Mouse (Mus musculus) CH12.LX (cell line): ENCODE measurements at regions not wholly inside any gene's neighbourhood (a gene's known extent, or its start where the extent isn't known, plus 50 kb on each side); places are given as distances from the start of the nearest gene placed in this dataset.

Experiments used
- DNase-seq: peaks from one replicate; pipeline ENCODE4 v3.0.0-alpha.2; 2013; ENCODE audit errors: extremely low read depth
- H3K27ac ChIP-seq: 2 replicates; pipeline ENCODE4 v1.5.1; 2012; ENCODE audit warnings: low read depth, mild to moderate bottlenecking, control low read depth, moderate library complexity; ENCODE audit not compliant: insufficient read depth
- H3K27me3 ChIP-seq: replicated peaks from 2 replicates; pipeline ENCODE3; 2012; ENCODE audit warnings: inconsistent platforms
- H3K36me3 ChIP-seq, 2 experiments: replicated peaks in 1 of 2; 2 replicates each; pipeline versions ENCODE3 to v1.6.1; 2012; ENCODE audit warnings: inconsistent platforms in 1 of 2, low read length in 1 of 2, mild to moderate bottlenecking in 1 of 2, mixed read lengths in 1 of 2, moderate library complexity in 1 of 2; ENCODE audit not compliant: control insufficient read depth in 1 of 2, insufficient read depth in 1 of 2
- H3K4me1 ChIP-seq, 2 experiments: 2 replicates each; pipeline ENCODE4 v1.6.1; 2012; ENCODE audit warnings: inconsistent platforms in 1 of 2, moderate library complexity in 1 of 2; ENCODE audit not compliant: insufficient read depth in 2 of 2, control insufficient read depth in 1 of 2
- H3K4me2 ChIP-seq: 2 replicates; pipeline ENCODE4 v1.6.1; 2012; ENCODE audit warnings: low read depth, mild to moderate bottlenecking, control low read depth; ENCODE audit not compliant: poor library complexity, insufficient read depth, severe bottlenecking
- H3K4me3 ChIP-seq, 3 experiments: fragments of 150-350 bp in 1 of 3; sonication (generic) in 1 of 3; replicated peaks in 1 of 3; 2 replicates each; pipeline versions ENCODE3 to v1.5.1; 2011 to 2012; ENCODE audit warnings: low read depth in 2 of 3, low read length in 2 of 3, mild to moderate bottlenecking in 2 of 3, moderate library complexity in 2 of 3, control low read depth in 1 of 3, improper control_type of control experiment in 1 of 3, inconsistent platforms in 1 of 3, mixed read lengths in 1 of 3; ENCODE audit not compliant: poor library complexity in 1 of 3
- H3K79me2 ChIP-seq: replicated peaks from 2 replicates; pipeline ENCODE4 v1.6.1; 2012; ENCODE audit warnings: mild to moderate bottlenecking, moderate library complexity; ENCODE audit not compliant: control insufficient read depth, poor library complexity, insufficient read depth, severe bottlenecking; ENCODE audit errors: extremely low read depth
- H3K9ac ChIP-seq: 2 replicates; pipeline ENCODE4 v1.6.1; 2012; ENCODE audit warnings: low read depth, mild to moderate bottlenecking, control low read depth, moderate library complexity; ENCODE audit not compliant: insufficient read depth
- H3K9me3 ChIP-seq: replicated peaks from 2 replicates; pipeline ENCODE3; 2012; ENCODE audit warnings: low read length, inconsistent platforms, mixed read lengths
- BHLHE40 ChIP-seq: IDR thresholded peaks from 2 replicates; pipeline ENCODE4 v1.6.1; 2011; ENCODE audit warnings: mild to moderate bottlenecking, low read depth, low read length, improper control_type of control experiment
- CHD1 ChIP-seq: IDR thresholded peaks from 2 replicates; pipeline ENCODE4 v1.6.1; 2012; ENCODE audit warnings: low read depth, low read length, improper control_type of control experiment, inconsistent platforms
- CHD2 ChIP-seq: IDR thresholded peaks from 2 replicates; pipeline ENCODE4 v1.6.1; 2011; ENCODE audit warnings: low read length, improper control_type of control experiment
- CTCF ChIP-seq, 2 experiments: IDR thresholded peaks in 1 of 2; conservative IDR thresholded peaks in 1 of 2; 2 replicates each; pipeline ENCODE4 v1.5.1; 2011 to 2012; ENCODE audit warnings: low read depth in 2 of 2, low read length in 2 of 2, improper control_type of control experiment in 1 of 2, inconsistent platforms in 1 of 2, mild to moderate bottlenecking in 1 of 2, moderate library complexity in 1 of 2
- ETS1 ChIP-seq: conservative IDR thresholded peaks from 2 replicates; pipeline ENCODE4 v1.6.1; 2012; ENCODE audit warnings: low read depth, mild to moderate bottlenecking, inconsistent platforms, low read length, improper control_type of control experiment, moderate library complexity
- HCFC1 ChIP-seq: IDR thresholded peaks from 2 replicates; pipeline ENCODE4 v1.6.1; 2012; ENCODE audit warnings: low read depth, mild to moderate bottlenecking, inconsistent platforms, low read length, improper control_type of control experiment
- JUND ChIP-seq: conservative IDR thresholded peaks from 2 replicates; pipeline ENCODE4 v1.6.1; 2011; ENCODE audit warnings: low read depth, low read length, improper control_type of control experiment
- MAFK ChIP-seq: IDR thresholded peaks from 2 replicates; pipeline ENCODE4 v1.6.1; 2011; ENCODE audit warnings: low read length, improper control_type of control experiment; ENCODE audit not compliant: insufficient replicate concordance
- MEF2A ChIP-seq: IDR thresholded peaks from 2 replicates; pipeline ENCODE4 v1.6.1; 2014; ENCODE audit warnings: low read depth, mild to moderate bottlenecking, inconsistent platforms, low read length, improper control_type of control experiment, borderline replicate concordance
- MXI1 ChIP-seq: IDR thresholded peaks from 2 replicates; pipeline ENCODE4 v1.6.1; 2011; ENCODE audit warnings: mild to moderate bottlenecking, low read depth, low read length, improper control_type of control experiment
- MYC ChIP-seq: IDR thresholded peaks from 2 replicates; pipeline ENCODE4 v1.6.1; 2011; ENCODE audit warnings: low read depth, mild to moderate bottlenecking, improper control_type of control experiment, low read length
- NELFE ChIP-seq: IDR thresholded peaks from 2 replicates; pipeline ENCODE4 v1.6.1; 2011; ENCODE audit warnings: low read depth, low read length, improper control_type of control experiment
- PAX5 ChIP-seq: IDR thresholded peaks from 2 replicates; pipeline ENCODE4 v1.6.1; 2012; ENCODE audit warnings: low read length, inconsistent platforms, mixed read lengths
- POLR2AphosphoS2 ChIP-seq: IDR thresholded peaks from 2 replicates; pipeline ENCODE4 v1.6.1; 2011; ENCODE audit warnings: low read depth, low read length, improper control_type of control experiment
- SIN3A ChIP-seq: IDR thresholded peaks from 2 replicates; pipeline ENCODE4 v1.6.1; 2012; ENCODE audit warnings: low read length, improper control_type of control experiment, inconsistent platforms
- TBP ChIP-seq: conservative IDR thresholded peaks from 2 replicates; pipeline ENCODE4 v1.6.1; 2011; ENCODE audit warnings: low read depth, low read length, improper control_type of control experiment
- UBTF ChIP-seq: IDR thresholded peaks from 2 replicates; pipeline ENCODE4 v1.6.1; 2012; ENCODE audit warnings: low read depth, mild to moderate bottlenecking, inconsistent platforms, low read length, improper control_type of control experiment, moderate library complexity
- USF1 ChIP-seq: IDR thresholded peaks from 2 replicates; pipeline ENCODE4 v1.6.1; 2014; ENCODE audit warnings: low read depth, mild to moderate bottlenecking, inconsistent platforms, low read length, improper control_type of control experiment
- USF2 ChIP-seq: conservative IDR thresholded peaks from 2 replicates; pipeline ENCODE4 v1.6.1; 2011; ENCODE audit warnings: low read depth, low read length, improper control_type of control experiment
- ZKSCAN1 ChIP-seq: IDR thresholded peaks from 2 replicates; pipeline ENCODE4 v1.6.1; 2012; ENCODE audit warnings: low read depth, inconsistent platforms, low read length, improper control_type of control experiment, borderline replicate concordance
- ZNF384 ChIP-seq: IDR thresholded peaks from 2 replicates; pipeline ENCODE4 v1.6.1; 2012; ENCODE audit warnings: low read depth, low read length, improper control_type of control experiment, inconsistent platforms
- dilution Hi-C: fragments of 300-500 bp; cut with MboI; formaldehyde crosslinking; loops from 2 replicates; pipeline ENCODE4 v1.14.3; 2020; ENCODE audit warnings: low sequenced_read_pairs; ENCODE audit not compliant: extremely low pct_unique_long_range_greater_than_20kb, extremely low pct_ligation_motif_present
- in situ Hi-C: fragments of 300-500 bp; cut with MboI; formaldehyde crosslinking; loops from 3 replicates; pipeline ENCODE4 v1.14.3; 2019; ENCODE audit warnings: low sequenced_read_pairs, low pct_ligation_motif_present, low pct_unique_long_range_greater_than_20kb, mixed read lengths

DNA sequence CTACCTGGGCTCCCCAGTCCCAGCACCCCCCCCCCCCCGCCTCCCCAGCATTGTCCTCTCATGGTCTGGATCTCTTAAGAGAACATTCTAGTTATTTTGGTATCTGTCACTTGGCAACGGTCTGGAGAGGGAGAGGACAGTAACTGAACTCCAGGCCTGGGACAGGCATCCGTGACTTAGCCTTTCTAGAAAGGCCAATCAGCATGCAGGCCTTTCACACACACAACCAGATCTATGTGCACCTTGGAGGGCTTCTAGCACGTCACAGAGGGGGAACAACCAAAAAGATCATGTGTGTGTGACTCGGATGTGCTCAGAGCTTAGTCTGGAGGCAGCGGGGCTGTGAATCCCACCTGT lies 117.6 kb upstream of the Klf14 start:
- H3K27ac ChIP-seq, result peak overlapping the region; percentile 18; the same call in 1 of the 2 replicates
- H3K4me3 ChIP-seq, result no peak overlapping the region
- H3K36me3 ChIP-seq, result peaks cover 66 to 96% of the 10 kb centered on the region in 2 experiments
- DNase-seq, result no peak
- no peaks in the 10 kb centered on the region for H3K9me3 ChIP-seq
- H3K79me2 ChIP-seq, result peaks cover 12% of the 10 kb centered on the region
- H3K4me1 ChIP-seq, result peaks cover 33 to 99% of the 10 kb centered on the region in 2 experiments
- no peaks in the 10 kb centered on the region for H3K27me3 ChIP-seq
- H3K9ac ChIP-seq, result no peak overlapping the region
- dilution Hi-C loops, result no loop called here
- TF ChIP-seq BHLHE40 (no peak), USF1 (no peak), JUND (no peak), USF2 (no peak), TBP (no peak), MXI1 (no peak), ZKSCAN1 (no peak), POLR2AphosphoS2 (no peak), CHD1 (no peak), SIN3A (no peak), UBTF (no peak), NELFE (no peak), HCFC1 (no peak), MAFK (no peak), ETS1 (no peak), MYC (no peak), PAX5 (no peak), ZNF384 (no peak), CHD2 (no peak), CTCF (conservative IDR thresholded peaks at IDR 0.05 in 1 of 2, IDR thresholded peaks at IDR 0.05 in 1 of 2; ENCODE audit: low read depth in 2 of 2, low read length in 2 of 2) (no peak)
- in situ Hi-C loops, result no loop called here
- H3K4me2 ChIP-seq, result 0 out of 2 replicates have a peak overlapping the region, but pooled peaks have one; percentile 1

GRCm38 (mm10) chr6:31077216-31077615 lies 118.3 kb upstream of the Klf14 start:
- Histone ChIP-seq H3K27me3 (no peaks in the 10 kb centered on the region), H3K9me3 (no peaks in the 10 kb centered on the region), H3K4me2 (no peak overlapping the region), H3K9ac (no peak overlapping the region), H3K79me2 (peaks cover 12% of the 10 kb centered on the region), H3K27ac (peak overlapping the region; percentile 30; the same call in 1 of the 2 replicates), H3K36me3 (peaks cover 67 to 96% of the 10 kb centered on the region in 2 experiments), H3K4me1 (peaks cover 33 to 100% of the 10 kb centered on the region in 2 experiments), H3K4me3 (peak overlapping the region in 1 of 3 experiments; percentile 13)
- dilution Hi-C loops (no loop called here), in situ Hi-C loops (no loop called here)
- peak; percentile 44 for DNase-seq
- TF ChIP-seq MXI1, result peak; percentile 32; the same call in 1 of the 2 replicates
- 0 out of 2 replicates have a peak, but pooled peaks have one; percentile 21 for TF ChIP-seq MEF2A
- TF ChIP-seq MYC, result no peak
